Mouse (Mus musculus) C2C12 (cell line): Measurements from ENCODE around the gene 3110040M04Rik. TPM values are rescaled to one million over a fixed set of nuclear protein-coding genes. Genes with fewer than 3 reads are reported as not detected.
"Not testable (repeated sequence)": the region's sequence is repeated elsewhere in the genome, so short reads cannot be mapped to it uniquely, and the experiment has no call there.

Experiments used
- H3K27me3 ChIP-seq: one replicate; pipeline ENCODE4 v1.6.1; 2011; ENCODE audit not compliant: control insufficient read depth, insufficient read depth, insufficient read length
- H3K36me3 ChIP-seq: one replicate; pipeline ENCODE4 v1.6.1; 2011; ENCODE audit not compliant: control insufficient read depth, insufficient read depth
- H3K4me3 ChIP-seq: one replicate; pipeline ENCODE4 v1.5.1; 2011; ENCODE audit warnings: mild to moderate bottlenecking, control low read depth; ENCODE audit not compliant: poor library complexity, insufficient read depth, severe bottlenecking
- H3K79me2 ChIP-seq: one replicate; pipeline ENCODE4 v1.6.1; 2011; ENCODE audit not compliant: control insufficient read depth, insufficient read depth
- H3K79me3 ChIP-seq: one replicate; pipeline ENCODE4 v1.6.1; 2011; ENCODE audit warnings: low read depth, control low read depth
- H3ac ChIP-seq: one replicate; pipeline ENCODE3; 2011; ENCODE audit warnings: low read depth; ENCODE audit not compliant: control insufficient read depth, insufficient read length
- CEBPB ChIP-seq: IDR thresholded peaks from one replicate; pipeline ENCODE4 v1.6.1; 2011; ENCODE audit warnings: low read depth, mild to moderate bottlenecking, control low read depth, moderate library complexity
- CTCF ChIP-seq: IDR thresholded peaks from one replicate; pipeline ENCODE4 v1.5.1; 2011; ENCODE audit not compliant: control insufficient read depth, insufficient read depth, insufficient read length
- FOSL1 ChIP-seq: IDR thresholded peaks from one replicate; pipeline ENCODE4 v1.8.0; 2011; ENCODE audit warnings: mild to moderate bottlenecking, low read length; ENCODE audit not compliant: poor library complexity, insufficient read depth, severe bottlenecking
- MAX ChIP-seq: IDR thresholded peaks from one replicate; pipeline ENCODE4 v1.6.1; 2011; ENCODE audit warnings: mild to moderate bottlenecking, control low read depth
- MYOD1 ChIP-seq: IDR thresholded peaks from one replicate; pipeline ENCODE4 v1.6.1; 2011; ENCODE audit warnings: low read depth; ENCODE audit not compliant: control insufficient read depth, insufficient read length
- MYOG ChIP-seq: IDR thresholded peaks from one replicate; pipeline ENCODE4 v1.6.1; 2011; ENCODE audit not compliant: control insufficient read depth, insufficient read length; ENCODE audit errors: extremely low read depth
- USF1 ChIP-seq: IDR thresholded peaks from one replicate; pipeline ENCODE4 v1.6.1; 2011; ENCODE audit warnings: low read depth, mild to moderate bottlenecking, control low read depth, moderate library complexity
- polyA plus RNA-seq: library from polyadenylated mRNA; unstranded; fragments of >200 nt; fragmentation: generic; extraction: Trizol; gene quantifications from one replicate; pipeline ENCODE4 v1.2.1, GENCODE M21; 2012; ENCODE audit warnings: missing spikeins

3110040M04Rik gene
- polyA plus RNA-seq, 1 experiment: not detected

GRCm38 (mm10) chr1:151177937-151178271, 26.0 kb upstream of the 3110040M04Rik start:
- Histone ChIP-seq H3K36me3 (no peaks in the 10 kb centered on the region), H3K79me3 (no peaks in the 10 kb centered on the region), H3ac (no peak overlapping the region), H3K79me2 (no peaks in the 10 kb centered on the region), H3K4me3 (no peak overlapping the region), H3K27me3 (no peaks in the 10 kb centered on the region)
- TF ChIP-seq FOSL1 (no peak), MYOD1 (no peak), CTCF (no peak), CEBPB (no peak), MAX (no peak), USF1 (no peak), MYOG (no peak)

GRCm38 (mm10) chr1:151178505-151179083, 25.3 kb upstream of the 3110040M04Rik start:
- Histone ChIP-seq H3ac (no peak overlapping the region), H3K79me2 (no peaks in the 10 kb centered on the region), H3K4me3 (no peak overlapping the region), H3K27me3 (no peaks in the 10 kb centered on the region), H3K36me3 (no peaks in the 10 kb centered on the region), H3K79me3 (no peaks in the 10 kb centered on the region)
- TF ChIP-seq MYOD1 (no peak), MYOG (no peak), MAX (no peak), CEBPB (no peak), FOSL1 (no peak), CTCF (no peak), USF1 (no peak)

GRCm38 (mm10) chr1:151180167-151180566, 23.8 kb upstream of the 3110040M04Rik start:
- H3ac ChIP-seq: no peak overlapping the region
- H3K27me3 ChIP-seq: no peaks in the 10 kb centered on the region
- no peaks in the 10 kb centered on the region for H3K79me3 ChIP-seq
- no peak for TF ChIP-seq MYOG
- no peak for TF ChIP-seq CTCF
- TF ChIP-seq USF1: no peak
- no peak for TF ChIP-seq FOSL1
- TF ChIP-seq MYOD1: no peak
- H3K36me3 ChIP-seq: no peaks in the 10 kb centered on the region
- H3K79me2 ChIP-seq: no peaks in the 10 kb centered on the region
- H3K4me3 ChIP-seq: no peak overlapping the region

- not testable (repeated sequence) for H3ac ChIP-seq, H3K4me3 ChIP-seq, H3K36me3 ChIP-seq, H3K79me2 ChIP-seq, H3K27me3 ChIP-seq, H3K79me3 ChIP-seq
These were observed 21.7 kb upstream of the 3110040M04Rik start, which contains the start of gene Gm47985 for GRCm38 (mm10) chr1:151182266-151182665. Gene Gm47985, plus strand, starts transcription at chr1:151182537.

- not testable (repeated sequence) for H3K79me2 ChIP-seq, H3K36me3 ChIP-seq, H3K79me3 ChIP-seq, H3K4me3 ChIP-seq, H3K27me3 ChIP-seq, H3ac ChIP-seq
These were observed 17.7 kb upstream of the 3110040M04Rik start for GRCm38 (mm10) chr1:151186186-151186585.

GRCm38 (mm10) chr1:151186879-151187424, 17.0 kb upstream of the 3110040M04Rik start:
- H3K79me3 ChIP-seq, H3K27me3 ChIP-seq, H3ac ChIP-seq, H3K4me3 ChIP-seq, H3K36me3 ChIP-seq, H3K79me2 ChIP-seq: not testable (repeated sequence)

GRCm38 (mm10) chr1:151188469-151188868, 15.5 kb upstream of the 3110040M04Rik start:
- no peaks in the 10 kb centered on the region for H3K27me3 ChIP-seq
- no peak overlapping the region for H3K4me3 ChIP-seq
- no peak overlapping the region for H3ac ChIP-seq
- no peaks in the 10 kb centered on the region for H3K36me3 ChIP-seq
- H3K79me2 ChIP-seq: no peaks in the 10 kb centered on the region
- TF ChIP-seq MYOD1: no peak
- TF ChIP-seq CEBPB: no peak
- no peak for TF ChIP-seq CTCF
- no peak for TF ChIP-seq USF1
- TF ChIP-seq MAX: no peak
- TF ChIP-seq MYOG: no peak
- TF ChIP-seq FOSL1: no peak
- H3K79me3 ChIP-seq: no peaks in the 10 kb centered on the region

GRCm38 (mm10) chr1:151192075-151192474, 11.8 kb upstream of the 3110040M04Rik start, which contains the start of gene Gm8947:
Gene Gm8947, plus strand, starts transcription at chr1:151192376.
- H3K4me3 ChIP-seq, H3ac ChIP-seq, H3K79me2 ChIP-seq, H3K36me3 ChIP-seq, H3K79me3 ChIP-seq, H3K27me3 ChIP-seq: not testable (repeated sequence)

- not testable (repeated sequence) for H3K27me3 ChIP-seq, H3K79me3 ChIP-seq, H3ac ChIP-seq, H3K36me3 ChIP-seq, H3K79me2 ChIP-seq, H3K4me3 ChIP-seq
These were observed 11.2 kb upstream of the 3110040M04Rik start for GRCm38 (mm10) chr1:151192739-151193138.

GRCm38 (mm10) chr1:151195986-151196385, 7.9 kb upstream of the 3110040M04Rik start:
- not testable (repeated sequence) for H3K79me3 ChIP-seq, H3K36me3 ChIP-seq, H3K4me3 ChIP-seq, H3K79me2 ChIP-seq, H3K27me3 ChIP-seq, H3ac ChIP-seq
